Mouse (Mus musculus) gastrocnemius, adult 2 months (tissue): ENCODE data around the gene Lgr5. TPM values are rescaled to one million over a fixed set of nuclear protein-coding genes. Genes with fewer than 3 reads are reported as not detected.
A peak's percentile ranks its signal among the peaks of the same experiment; 100 is the strongest.

Experiments used
- DNase-seq: peaks from one replicate; pipeline ENCODE4 v3.0.0; 2022
- H3K27ac ChIP-seq: fragments of 200-600 bp; 2 replicates; pipeline ENCODE4 v1.8.1; 2022; ENCODE audit warnings: mild to moderate bottlenecking
- H3K4me3 ChIP-seq: fragments of 200-600 bp; 2 replicates; pipeline ENCODE4 v1.8.1; 2022; ENCODE audit warnings: mild to moderate bottlenecking, moderate library complexity
- CTCF ChIP-seq: fragments of 200-600 bp; IDR thresholded peaks from 2 replicates; pipeline ENCODE4 v1.8.1; 2022; ENCODE audit warnings: antibody characterized with exemption, mild to moderate bottlenecking, moderate library complexity
- intact Hi-C: fragments of 180-260 bp; cut with DNase I; formaldehyde crosslinking; loops from one replicate; pipeline ENCODE4 v1.15.1; 2025
- total RNA-seq, 2 experiments: library from RNA; stranded (reverse); gene quantifications; 2 replicates each; pipeline ENCODE4 v1.2.3; 2021

Gene Lgr5
- total RNA-seq, 2 experiments from 2014 or later = not detected

- DNase-seq = no peak
- no peak overlapping the region for H3K4me3 ChIP-seq
- intact Hi-C loops = no loop called here
- no peak for TF ChIP-seq CTCF
- no peak overlapping the region for H3K27ac ChIP-seq
These were observed 111.1 kb downstream of the Lgr5 start for GRCm38 (mm10) chr10:115476506-115476905.

- intact Hi-C loops = no loop called here
- H3K27ac ChIP-seq = no peak overlapping the region
- H3K4me3 ChIP-seq = no peak overlapping the region
- TF ChIP-seq CTCF = no peak
- no peak for DNase-seq
These were observed 112.5 kb downstream of the Lgr5 start for GRCm38 (mm10) chr10:115475000-115475550.

GRCm38 (mm10) chr10:115473213-115473961 lies 114.2 kb downstream of the Lgr5 start:
- intact Hi-C loops = no loop called here
- H3K27ac ChIP-seq = no peak overlapping the region
- TF ChIP-seq CTCF = no peak
- DNase-seq = no peak
- H3K4me3 ChIP-seq = no peak overlapping the region

- Histone ChIP-seq H3K27ac (no peak overlapping the region), H3K4me3 (peak overlapping the region; percentile 57)
- TF ChIP-seq CTCF = no peak
- intact Hi-C loops = no loop called here
- DNase-seq = no peak
These were observed 116.8 kb downstream of the Lgr5 start for GRCm38 (mm10) chr10:115470621-115471334.

GRCm38 (mm10) chr10:115469040-115469439 lies 118.5 kb downstream of the Lgr5 start:
- DNase-seq = no peak
- intact Hi-C loops = no loop called here
- no peak for TF ChIP-seq CTCF
- no peak overlapping the region for H3K4me3 ChIP-seq
- H3K27ac ChIP-seq = no peak overlapping the region

GRCm38 (mm10) chr10:115468632-115469031 lies 118.9 kb downstream of the Lgr5 start:
- no peak overlapping the region for H3K27ac ChIP-seq
- no peak for DNase-seq
- intact Hi-C loops = no loop called here
- no peak for TF ChIP-seq CTCF
- no peak overlapping the region for H3K4me3 ChIP-seq

GRCm38 (mm10) chr10:115467985-115468384 lies 119.6 kb downstream of the Lgr5 start:
- no peak overlapping the region for H3K27ac ChIP-seq
- no peak for DNase-seq
- H3K4me3 ChIP-seq = no peak overlapping the region
- intact Hi-C loops = no loop called here
- no peak for TF ChIP-seq CTCF

- DNase-seq = no peak
- TF ChIP-seq CTCF = no peak
- Histone ChIP-seq H3K4me3 (no peak overlapping the region), H3K27ac (no peak overlapping the region)
- intact Hi-C loops = no loop called here
These were observed 121.8 kb downstream of the Lgr5 start for GRCm38 (mm10) chr10:115465778-115466177.

GRCm38 (mm10) chr10:115465072-115465471 lies 122.5 kb downstream of the Lgr5 start:
- no peak for DNase-seq
- Histone ChIP-seq H3K27ac (no peak overlapping the region), H3K4me3 (no peak overlapping the region)
- intact Hi-C loops = no loop called here
- no peak for TF ChIP-seq CTCF

- TF ChIP-seq CTCF = no peak
- Histone ChIP-seq H3K27ac (no peak overlapping the region), H3K4me3 (no peak overlapping the region)
- intact Hi-C loops = no loop called here
- DNase-seq = no peak
These were observed 124.9 kb downstream of the Lgr5 start for GRCm38 (mm10) chr10:115462646-115463045.

GRCm38 (mm10) chr10:115457368-115458021 lies 130.1 kb downstream of the Lgr5 start:
- no peak for TF ChIP-seq CTCF
- Histone ChIP-seq H3K4me3 (no peak overlapping the region), H3K27ac (no peak overlapping the region)
- intact Hi-C loops = no loop called here
- DNase-seq = no peak

- no peak for DNase-seq
- Histone ChIP-seq H3K27ac (no peak overlapping the region), H3K4me3 (no peak overlapping the region)
- intact Hi-C loops = no loop called here
- TF ChIP-seq CTCF = no peak
These were observed 139.0 kb downstream of the Lgr5 start for GRCm38 (mm10) chr10:115448614-115449013.

- DNase-seq = no peak
- Histone ChIP-seq H3K27ac (no peak overlapping the region), H3K4me3 (no peak overlapping the region)
- intact Hi-C loops = no loop called here
- no peak for TF ChIP-seq CTCF
These were observed 150.3 kb downstream of the Lgr5 start for GRCm38 (mm10) chr10:115437286-115437685.
